Mouse (Mus musculus) mature B cell (primary cell): ENCODE measurements around the gene Calcrl.

Source experiments
- in situ Hi-C: fragments of 300-500 bp; cut with MboI; formaldehyde crosslinking; loops from 2 replicates; pipeline ENCODE4 v1.14.3; 2019

Calcrl gene

GRCm38 (mm10) chr2:84425138-84425537 lies at the start of gene Calcrl:
Gene Calcrl, minus strand, starts transcription at chr2:84425411.
- in situ Hi-C loops: loop anchor here (25.0 kb wide), 2 partner anchors 413 to 788 kb away; partner anchors contain the start of gene Zc3h15

DNA sequence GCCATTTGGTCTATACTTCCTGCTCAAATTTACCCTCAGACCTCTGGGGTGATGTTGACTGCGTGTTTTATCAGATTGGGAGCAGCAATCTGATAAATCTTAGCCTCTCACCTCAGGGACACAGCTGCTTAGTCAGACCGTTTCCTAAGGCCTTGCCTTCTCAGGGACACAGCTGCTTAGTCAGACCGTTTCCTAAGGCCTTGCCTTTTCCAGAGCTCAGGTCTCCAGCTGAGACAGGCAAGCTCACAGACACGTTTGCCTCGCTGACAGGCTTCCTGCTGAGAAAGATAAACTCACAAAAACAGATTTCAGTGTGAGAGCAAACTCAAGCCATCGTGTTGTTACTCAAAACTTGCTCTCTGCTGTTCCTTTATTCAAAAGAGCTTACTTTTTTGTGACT lies 49.4 kb upstream of the Calcrl start:
- in situ Hi-C loops: loop anchor here (25.0 kb wide), 1 partner anchor 563 kb away; the partner anchor contains the start of genes P2rx3, Ssrp1 and Tnks1bp1

- in situ Hi-C loops: no loop called here
These were observed 48.8 kb upstream of the Calcrl start for GRCm38 (mm10) chr2:84473941-84474530.

- in situ Hi-C loops: loop anchor here (10.0 kb wide), 1 partner anchor 197 kb away; no protein-coding TSS in a partner anchor
These were observed 42.2 kb upstream of the Calcrl start for GRCm38 (mm10) chr2:84467391-84467790.

DNA sequence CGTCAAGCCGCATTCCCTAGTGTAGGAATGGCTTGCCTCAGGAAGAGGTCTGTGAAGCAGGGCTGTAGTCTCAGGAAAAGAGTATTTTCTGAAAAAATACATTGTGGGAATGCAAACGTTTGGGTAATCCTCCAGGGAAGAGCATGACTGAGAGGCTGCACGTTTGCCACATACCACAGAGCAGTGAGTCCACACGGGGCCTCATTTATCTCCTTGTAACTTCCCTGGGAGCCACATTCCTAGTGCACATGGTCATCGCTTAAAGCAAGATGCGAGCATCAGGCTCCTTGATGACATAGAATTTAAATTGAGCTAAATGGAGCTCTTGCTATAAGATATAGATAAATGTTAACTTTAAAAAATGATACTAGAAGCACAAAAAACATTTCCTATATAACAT lies 39.7 kb upstream of the Calcrl start:
- in situ Hi-C loops: loop anchor here (10.0 kb wide), 1 partner anchor 200 kb away; no protein-coding TSS in a partner anchor

DNA sequence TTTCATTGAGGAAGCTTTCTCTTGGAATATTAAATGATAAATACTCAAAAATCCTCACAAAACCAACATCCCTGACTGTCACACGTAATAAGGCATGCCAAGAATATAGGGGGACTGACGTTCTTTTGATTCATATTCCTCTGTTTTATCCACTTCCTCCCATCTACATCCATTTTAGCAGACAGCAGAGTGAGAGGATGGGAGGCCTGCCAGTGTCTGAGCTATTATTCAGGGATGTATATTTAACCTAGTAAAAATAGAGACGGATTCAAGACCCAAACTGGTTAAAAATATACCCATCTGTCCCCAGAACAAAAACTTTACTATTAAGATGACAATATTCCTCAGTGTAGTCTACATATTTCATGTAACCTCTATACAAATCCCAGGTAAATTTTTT lies 37.2 kb upstream of the Calcrl start:
- in situ Hi-C loops: loop anchor here (10.0 kb wide), 1 partner anchor 202 kb away; no protein-coding TSS in a partner anchor

DNA sequence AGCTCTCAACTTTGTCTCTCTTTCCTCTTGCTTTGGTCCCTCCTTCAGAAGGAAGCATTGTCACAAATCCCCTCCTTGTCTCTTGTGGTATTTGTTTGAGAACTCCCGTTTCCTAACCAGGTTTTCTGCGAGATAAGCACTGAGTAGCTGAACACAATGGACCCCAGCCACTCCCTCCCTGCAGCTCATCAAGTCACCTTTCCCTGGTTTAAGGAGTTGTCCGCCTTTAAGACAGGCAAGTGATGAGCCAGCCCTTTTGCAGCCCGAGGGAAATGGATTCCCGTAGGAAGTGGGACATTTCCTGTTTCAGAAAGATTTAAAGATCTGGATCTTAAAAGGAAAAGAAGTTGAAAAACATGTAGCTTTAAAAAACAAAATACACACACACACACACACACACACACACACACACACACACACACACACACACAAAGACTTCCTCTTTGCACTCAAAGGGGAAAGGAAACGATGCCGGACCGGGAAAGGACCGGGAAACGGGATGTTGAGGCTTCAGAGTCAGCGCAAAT lies 34.5 kb upstream of the Calcrl start:
- in situ Hi-C loops: loop anchor here (10.0 kb wide), 1 partner anchor 205 kb away; no protein-coding TSS in a partner anchor

GRCm38 (mm10) chr2:84457221-84457620 lies 32.0 kb upstream of the Calcrl start:
- in situ Hi-C loops: no loop called here

DNA sequence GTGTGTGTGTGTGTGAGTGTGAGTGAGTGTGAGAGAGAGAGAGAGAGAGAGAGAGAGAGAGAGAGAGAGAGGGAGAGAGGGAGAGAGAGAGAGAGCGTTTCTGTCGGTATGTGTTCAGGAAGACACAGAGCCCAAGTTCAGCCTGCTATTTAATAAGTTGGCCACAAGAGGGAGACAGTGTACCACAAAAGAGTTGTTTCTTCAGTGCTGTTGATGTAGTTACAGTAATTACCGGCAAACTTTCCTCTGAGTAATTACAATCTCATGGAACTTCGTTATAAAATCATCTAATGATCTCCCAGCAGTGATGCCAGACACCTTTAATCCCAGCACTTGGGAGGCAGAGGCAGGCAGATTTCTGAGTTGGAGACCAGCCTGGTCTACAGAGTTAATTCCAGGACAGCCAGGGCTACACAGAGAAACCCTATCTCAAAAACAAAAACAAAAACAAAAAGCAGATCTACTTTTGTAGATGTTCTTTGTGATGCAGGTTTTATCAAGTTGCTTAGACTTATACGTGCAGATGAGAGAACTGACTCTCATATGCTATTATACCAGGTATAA lies 30.1 kb upstream of the Calcrl start:
- in situ Hi-C loops: no loop called here

DNA sequence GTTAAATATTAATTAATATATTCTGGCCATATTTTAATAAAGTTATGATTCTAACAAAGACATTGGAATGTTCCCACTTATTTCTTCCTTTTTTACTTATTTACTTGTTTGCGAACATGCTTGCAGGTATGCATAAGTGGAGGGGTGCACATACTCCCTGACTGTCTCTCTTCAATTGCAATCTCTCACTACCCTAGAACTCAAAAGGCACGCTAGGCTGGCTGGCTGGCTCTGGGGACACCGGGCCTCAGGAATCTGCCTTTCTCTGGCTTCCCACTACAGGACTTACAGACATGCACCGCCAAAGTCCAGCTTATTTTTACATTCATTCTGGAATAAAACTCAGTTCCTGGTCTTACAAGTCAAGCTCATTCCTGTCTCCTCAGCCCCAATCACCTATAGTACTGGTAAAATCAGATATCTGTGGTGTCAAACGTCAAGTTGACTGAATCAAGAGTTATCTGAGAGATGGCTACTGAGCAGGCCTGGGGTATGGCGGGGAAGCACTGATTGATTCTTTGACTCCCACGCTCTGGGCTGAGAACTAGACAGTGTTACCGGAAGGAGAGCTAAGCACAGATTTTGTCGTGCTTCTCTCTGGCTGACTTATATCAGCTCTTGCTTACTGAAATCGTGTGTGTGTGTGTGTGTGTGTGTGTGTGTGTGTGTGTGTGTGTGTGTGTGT lies 29.5 kb upstream of the Calcrl start:
- in situ Hi-C loops: no loop called here

GRCm38 (mm10) chr2:84454051-84454450 lies 28.8 kb upstream of the Calcrl start:
- in situ Hi-C loops: no loop called here

- in situ Hi-C loops: loop anchor here (25.0 kb wide), 2 partner anchors 433 to 808 kb away; partner anchors contain the start of gene Zc3h15
These were observed 20.3 kb upstream of the Calcrl start for GRCm38 (mm10) chr2:84445499-84445898.

DNA sequence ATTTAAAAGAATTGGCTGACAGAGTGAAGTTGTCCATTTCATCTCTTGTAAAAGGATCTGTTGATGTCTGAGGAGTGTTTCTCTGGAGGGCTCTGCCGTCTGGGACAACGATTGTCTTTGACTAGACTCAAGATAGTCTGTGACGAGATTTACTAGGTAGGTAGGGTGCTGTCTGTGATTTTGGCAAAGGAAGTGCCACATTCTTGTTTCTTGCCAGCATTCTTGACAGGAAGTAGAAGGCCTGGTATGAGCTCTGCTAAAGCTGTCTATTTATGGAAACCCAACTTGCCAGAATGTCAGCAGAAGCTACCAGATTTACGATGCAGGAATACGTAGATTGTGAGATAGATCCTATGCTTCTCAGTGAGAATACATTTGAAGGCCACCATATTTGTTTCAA lies 16.7 kb upstream of the Calcrl start:
- in situ Hi-C loops: loop anchor here (25.0 kb wide), 2 partner anchors 430 to 805 kb away; partner anchors contain the start of gene Zc3h15

DNA sequence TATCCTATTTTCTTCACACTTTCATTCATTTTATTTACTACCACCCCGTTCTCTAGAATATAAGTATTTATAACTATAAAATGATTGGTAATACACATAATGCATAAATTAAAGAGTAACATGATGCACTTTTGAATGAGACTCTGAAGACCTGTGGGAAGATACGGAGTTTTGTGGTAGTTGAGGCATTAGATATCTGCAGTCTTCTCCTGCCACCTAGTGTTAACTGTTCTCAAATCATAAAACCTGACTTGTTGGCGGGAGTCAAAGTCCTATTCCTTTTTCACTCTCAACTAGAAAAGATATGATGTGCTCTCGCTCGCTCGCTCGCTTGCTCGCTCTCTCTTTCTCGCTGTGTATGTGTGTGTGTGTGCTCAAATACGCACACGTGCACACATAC lies 4.5 kb upstream of the Calcrl start:
- in situ Hi-C loops: loop anchor here (25.0 kb wide), 2 partner anchors 417 to 792 kb away; partner anchors contain the start of gene Zc3h15

DNA sequence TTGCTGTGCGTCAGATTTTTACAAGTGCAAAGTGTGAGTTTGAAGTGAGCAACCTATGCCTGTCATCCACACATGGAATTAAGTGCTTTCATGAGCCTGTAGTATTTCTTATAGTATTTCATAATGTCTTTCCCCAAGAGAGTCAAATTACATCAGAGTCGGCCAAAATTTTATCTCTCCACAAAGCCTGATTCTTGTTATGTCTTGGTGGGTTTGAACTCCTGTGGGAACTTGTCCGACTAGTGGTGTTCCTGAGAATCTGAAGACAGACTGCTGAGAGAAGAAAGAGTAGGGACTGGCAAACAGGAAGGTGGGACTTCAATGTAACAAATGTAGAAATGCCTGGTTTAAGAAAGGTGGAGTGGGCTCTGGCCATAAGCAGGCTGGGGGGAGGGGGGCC lies 3.6 kb upstream of the Calcrl start:
- in situ Hi-C loops: loop anchor here (25.0 kb wide), 2 partner anchors 417 to 792 kb away; partner anchors contain the start of gene Zc3h15

DNA sequence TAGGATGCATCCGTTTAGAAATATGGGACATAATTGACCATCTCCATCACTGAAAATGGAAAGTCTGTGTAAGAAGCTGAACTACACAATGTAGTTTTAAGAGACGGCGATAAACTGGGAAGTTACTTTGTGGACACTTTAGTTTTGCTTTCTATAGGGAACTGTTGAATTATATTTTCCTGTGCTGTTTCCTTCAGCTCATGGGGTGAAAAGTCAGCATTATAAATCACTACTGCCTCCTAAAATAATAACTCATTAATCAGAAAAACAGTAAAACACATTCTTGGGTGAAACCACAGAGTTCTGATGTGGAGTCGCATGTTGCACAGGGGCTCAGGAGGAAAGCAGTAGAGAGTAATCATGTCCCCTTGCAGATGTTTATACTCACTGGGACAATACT lies 1.3 kb upstream of the Calcrl start:
- in situ Hi-C loops: loop anchor here (25.0 kb wide), 2 partner anchors 414 to 789 kb away; partner anchors contain the start of gene Zc3h15

GRCm38 (mm10) chr2:84416501-84416900 lies 8.7 kb downstream of the Calcrl start:
- in situ Hi-C loops: no loop called here

GRCm38 (mm10) chr2:84409796-84410592 lies 15.2 kb downstream of the Calcrl start:
- in situ Hi-C loops: no loop called here

DNA sequence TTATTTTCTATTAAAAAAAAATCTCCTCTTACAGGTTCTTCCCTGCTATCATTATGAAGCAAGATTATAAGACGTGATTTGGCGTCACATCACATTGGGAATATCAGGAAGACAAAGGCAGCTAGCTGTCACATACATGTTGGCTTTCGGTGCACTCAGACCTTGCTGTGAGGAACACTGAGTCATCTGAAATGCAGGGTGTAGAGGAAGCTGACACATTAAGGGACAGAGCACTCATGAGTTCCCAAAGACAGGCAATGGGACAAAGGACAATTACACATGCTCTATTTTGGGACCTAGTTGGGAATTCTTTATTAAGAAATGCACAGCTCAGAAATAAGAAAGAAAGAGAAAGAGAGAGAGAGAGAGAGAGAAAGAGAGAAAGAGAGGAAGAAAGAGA lies 20.4 kb downstream of the Calcrl start:
- in situ Hi-C loops: no loop called here

DNA sequence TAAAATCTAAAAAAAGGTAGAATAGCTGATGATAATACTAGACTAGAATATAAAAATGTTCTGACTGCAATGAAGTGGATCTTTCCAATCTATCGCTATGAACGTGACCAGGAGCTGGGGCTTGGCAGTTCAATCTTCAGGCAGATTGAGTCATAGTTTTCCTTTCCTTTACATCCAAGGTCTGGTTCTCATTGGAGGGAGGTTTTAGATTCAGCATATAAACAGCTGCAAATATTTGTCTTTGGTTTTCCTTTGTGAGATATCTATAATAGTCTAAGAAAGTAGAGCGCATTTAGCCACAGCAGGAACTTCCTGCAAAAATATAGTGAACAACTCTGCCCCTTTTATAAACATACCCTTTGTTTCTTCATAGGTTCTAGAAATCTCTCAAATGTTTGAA lies 22.5 kb downstream of the Calcrl start:
- in situ Hi-C loops: no loop called here

- in situ Hi-C loops: no loop called here
These were observed 28.7 kb downstream of the Calcrl start for GRCm38 (mm10) chr2:84396557-84396956.
